Mouse (Mus musculus) cerebellum, adult 8-10 months (tissue): ENCODE data around the gene Clpx.

Source experiments
- DNase-seq: peaks from one replicate; pipeline ENCODE4 v3.0.0; 2022

Clpx gene

GRCm38 (mm10) chr9:65346476-65347111 lies 52.5 kb downstream of the Clpx start:
- DNase-seq, result peak; percentile 37

GRCm38 (mm10) chr9:65347112-65347850 lies 53.2 kb downstream of the Clpx start:
- no peak for DNase-seq

- DNase-seq, result no peak
These were observed 59.2 kb downstream of the Clpx start for GRCm38 (mm10) chr9:65353251-65353650.

GRCm38 (mm10) chr9:65356561-65356960 lies 62.5 kb downstream of the Clpx start:
- no peak for DNase-seq

GRCm38 (mm10) chr9:65356971-65357370 lies 62.9 kb downstream of the Clpx start:
- no peak for DNase-seq

GRCm38 (mm10) chr9:65358956-65359480 lies 65.0 kb downstream of the Clpx start:
- no peak for DNase-seq

- no peak for DNase-seq
These were observed 66.8 kb downstream of the Clpx start, which contains the start of gene Ubap1l for GRCm38 (mm10) chr9:65360641-65361448. Gene Ubap1l (plus strand): TSS chr9:65361041.

- DNase-seq, result no peak
These were observed 69.6 kb downstream of the Clpx start for GRCm38 (mm10) chr9:65363684-65364083.

GRCm38 (mm10) chr9:65365721-65366120 lies 71.7 kb downstream of the Clpx start:
- no peak for DNase-seq

- no peak for DNase-seq
These were observed 77.7 kb downstream of the Clpx start for GRCm38 (mm10) chr9:65371756-65372155.

GRCm38 (mm10) chr9:65372449-65372848 lies 78.4 kb downstream of the Clpx start:
- peak; percentile 12 for DNase-seq

- no peak for DNase-seq
These were observed 80.6 kb downstream of the Clpx start for GRCm38 (mm10) chr9:65374468-65375162.

GRCm38 (mm10) chr9:65375163-65375934 lies 81.3 kb downstream of the Clpx start:
- DNase-seq, result no peak
